Mouse (Mus musculus): ENCODE data around the gene Snx12. TPM values are rescaled to one million over a fixed set of nuclear protein-coding genes. Genes with fewer than 3 reads are reported as not detected.
"Not testable (repeated sequence)": the region's sequence is repeated elsewhere in the genome, so short reads cannot be mapped to it uniquely, and the experiment has no call there.

Gene Snx12
- polyA plus RNA-seq, 1 experiment from 2014 or later, result 56.9 TPM

DNA sequence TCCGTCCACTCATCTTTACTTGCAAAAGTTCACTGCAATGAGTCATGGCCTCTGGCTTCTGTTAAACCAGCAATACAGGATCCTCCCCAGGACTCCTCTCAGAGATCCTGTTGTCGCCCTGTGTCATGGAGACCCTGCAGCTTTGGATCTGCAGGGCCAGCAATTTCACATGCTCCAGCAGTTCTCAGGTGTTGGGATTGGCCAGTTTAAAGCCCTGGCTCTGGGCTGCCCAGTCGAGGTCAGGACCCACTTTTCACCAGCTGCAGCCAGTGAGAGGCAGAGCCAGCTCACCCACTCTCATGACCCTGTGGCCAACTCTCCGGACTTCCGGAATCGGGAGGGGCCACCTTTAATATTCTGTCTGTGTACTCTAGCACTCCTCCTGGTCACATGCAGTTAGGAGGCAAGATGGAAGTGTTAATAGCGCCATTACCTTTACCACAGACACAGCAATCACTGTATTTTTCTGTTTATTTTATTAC is 95.8 kb downstream of the Snx12 start:
- WGBS, result 67% methylated on average over 7 of the region's 7 CpGs
- H3K27ac ChIP-seq, result no peak overlapping the region; the same call in 1 of the 2 replicates
- no peak overlapping the region for H3K4me3 ChIP-seq
- no peaks in the 10 kb centered on the region for H3K27me3 ChIP-seq (ENCODE audit: insufficient read depth, poor library complexity, severe bottlenecking)
- no peaks in the 10 kb centered on the region for H3K36me3 ChIP-seq
- H3K4me1 ChIP-seq, result no peaks in the 10 kb centered on the region
- DNase-seq (ENCODE audit: low spot score), result peak; percentile 74
- no peaks in the 10 kb centered on the region for H3K9me3 ChIP-seq

GRCm38 (mm10) chrX:101120546-101120945 is 101.8 kb downstream of the Snx12 start:
- Histone ChIP-seq H3K9me3 (no peaks in the 10 kb centered on the region), H3K27me3 (ENCODE audit: insufficient read depth, poor library complexity, severe bottlenecking) (no peaks in the 10 kb centered on the region), H3K36me3 (no peaks in the 10 kb centered on the region), H3K4me1 (no peaks in the 10 kb centered on the region), H3K27ac (no peak overlapping the region), H3K4me3 (no peak overlapping the region)
- 57% methylated on average over 1 of the region's 1 CpGs for WGBS
- no peak for DNase-seq (ENCODE audit: low spot score)

GRCm38 (mm10) chrX:101085920-101086319 is 136.4 kb downstream of the Snx12 start, which contains the start of gene Slc7a3:
Gene Slc7a3 (minus strand): TSS chrX:101086020.
- 32% methylated on average over 11 of the region's 11 CpGs for WGBS
- no peaks in the 10 kb centered on the region for H3K36me3 ChIP-seq
- peak within 1 kb of the TSS; percentile 53 for H3K4me3 ChIP-seq
- H3K27ac ChIP-seq, result no peak within 1 kb of the TSS
- peaks cover 32% of the 10 kb centered on the region for H3K27me3 ChIP-seq (ENCODE audit: insufficient read depth, poor library complexity, severe bottlenecking)
- no peaks in the 10 kb centered on the region for H3K4me1 ChIP-seq
- DNase-seq (ENCODE audit: low spot score), result no peak
- H3K9me3 ChIP-seq, result no peaks in the 10 kb centered on the region

DNA sequence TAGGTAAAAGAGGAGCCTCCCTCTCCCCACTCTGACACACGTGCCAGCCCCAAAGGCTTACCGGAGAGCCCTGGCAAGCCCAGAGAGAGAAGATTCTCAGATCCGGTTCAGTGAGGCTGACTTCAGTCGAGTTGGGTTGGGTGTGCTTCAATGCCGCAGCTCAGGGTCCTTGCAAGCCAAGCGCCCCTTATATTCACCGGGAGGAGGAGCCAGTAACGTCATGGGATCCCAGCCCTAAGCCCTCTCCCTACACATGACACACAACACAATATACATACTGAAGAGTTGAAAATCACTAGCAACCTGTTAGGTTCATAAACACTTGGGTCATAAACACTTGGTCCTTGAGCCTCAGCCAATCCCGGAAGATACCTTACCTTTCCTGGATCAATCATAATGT is 137.2 kb downstream of the Snx12 start:
- not testable (repeated sequence) for DNase-seq (ENCODE audit: low spot score); H3K4me1 ChIP-seq; H3K27ac ChIP-seq; H3K9me3 ChIP-seq; H3K36me3 ChIP-seq
- 10% methylated on average over 9 of the region's 9 CpGs for WGBS
- Histone ChIP-seq H3K4me3 (peak overlapping the region; percentile 53), H3K27me3 (ENCODE audit: insufficient read depth, poor library complexity, severe bottlenecking) (peaks cover 32% of the 10 kb centered on the region)

DNA sequence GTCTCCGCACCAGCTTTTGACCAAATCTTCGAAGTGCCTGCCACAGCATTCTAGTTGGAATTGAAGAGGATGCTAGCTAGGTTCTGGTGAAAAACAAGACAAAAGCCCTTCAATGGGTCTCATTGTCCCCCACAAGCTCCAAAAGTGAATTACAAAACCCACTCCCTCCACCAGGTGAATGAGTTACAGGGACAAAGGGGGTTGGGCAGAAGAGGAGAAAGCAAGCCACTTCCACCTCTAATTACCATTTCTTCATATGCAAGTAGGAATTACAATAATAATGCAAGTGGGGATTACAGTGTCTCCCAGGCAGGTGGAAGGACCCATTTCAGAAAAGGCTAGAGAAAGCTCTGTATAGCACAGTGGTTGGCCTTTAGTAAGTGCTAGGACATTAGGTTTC is 138.2 kb downstream of the Snx12 start:
- Histone ChIP-seq H3K27ac (no peak overlapping the region), H3K4me1 (no peaks in the 10 kb centered on the region), H3K36me3 (no peaks in the 10 kb centered on the region), H3K9me3 (no peaks in the 10 kb centered on the region), H3K4me3 (no peak overlapping the region; the same call in 1 of the 2 replicates), H3K27me3 (ENCODE audit: insufficient read depth, poor library complexity, severe bottlenecking) (peaks cover 32% of the 10 kb centered on the region)
- WGBS, result 60% methylated on average over 2 of the region's 2 CpGs
- DNase-seq (ENCODE audit: low spot score), result no peak

GRCm38 (mm10) chrX:101065245-101065644 is 157.1 kb downstream of the Snx12 start:
- H3K9me3 ChIP-seq, result no peaks in the 10 kb centered on the region
- no peak for DNase-seq (ENCODE audit: low spot score)
- H3K27me3 ChIP-seq (ENCODE audit: insufficient read depth, poor library complexity, severe bottlenecking), result no peaks in the 10 kb centered on the region; the same call in 1 of the 2 replicates
- no peak overlapping the region for H3K4me3 ChIP-seq
- no peaks in the 10 kb centered on the region for H3K4me1 ChIP-seq
- 72% methylated on average over 1 of the region's 1 CpGs for WGBS
- no peaks in the 10 kb centered on the region for H3K36me3 ChIP-seq
- no peak overlapping the region for H3K27ac ChIP-seq

DNA sequence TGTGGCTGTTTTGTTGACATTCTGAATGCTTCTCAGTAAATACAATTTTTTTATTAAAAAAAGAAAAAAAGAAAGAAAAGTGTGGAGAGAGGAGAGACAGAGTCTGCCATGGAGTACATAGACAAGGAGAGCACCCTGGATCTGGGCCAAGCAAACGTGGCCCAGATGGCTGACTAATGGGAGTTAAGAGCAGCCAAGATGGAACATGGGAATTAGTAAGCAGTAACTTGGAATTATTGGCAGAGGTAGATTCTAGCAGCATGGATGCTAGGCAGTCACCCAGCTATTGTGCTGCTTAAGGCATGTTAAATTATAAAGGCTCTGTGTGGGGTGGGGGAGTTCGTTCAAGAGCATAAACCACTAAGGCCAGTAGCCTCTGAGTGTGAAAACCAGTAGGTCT is 158.9 kb downstream of the Snx12 start:
- Histone ChIP-seq H3K9me3 (0 out of 2 replicates have a peak, but pooled peaks cover 4% of the 10 kb centered on the region), H3K4me1 (no peaks in the 10 kb centered on the region), H3K27ac (no peak overlapping the region), H3K27me3 (ENCODE audit: insufficient read depth, poor library complexity, severe bottlenecking) (no peaks in the 10 kb centered on the region; the same call in 1 of the 2 replicates), H3K4me3 (no peak overlapping the region), H3K36me3 (no peaks in the 10 kb centered on the region)
- no peak for DNase-seq (ENCODE audit: low spot score)
- WGBS, result 69% methylated on average over 2 of the region's 2 CpGs

DNA sequence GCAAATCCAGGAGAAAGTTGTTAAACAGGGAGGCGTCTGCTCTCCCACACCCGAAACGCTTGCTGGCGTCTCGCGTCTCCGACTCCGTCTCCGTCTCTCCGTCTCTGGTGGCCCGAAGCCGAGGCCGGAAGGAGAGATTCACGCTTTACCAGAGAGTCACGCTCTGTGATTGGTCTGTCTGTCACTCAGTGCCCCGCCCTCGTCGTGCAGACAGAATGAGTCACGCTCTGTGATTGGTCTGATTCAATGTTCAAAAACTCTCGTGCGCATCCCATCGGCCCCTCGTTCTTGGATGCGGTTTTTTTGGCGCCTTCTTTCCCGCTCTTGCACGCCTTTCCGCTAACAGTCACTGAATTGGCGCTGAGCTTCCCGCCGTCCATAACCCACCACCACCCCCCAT is 162.8 kb downstream of the Snx12 start, which contains the start of gene Tex11:
Gene Tex11 (minus strand): TSS at position 127 of the 400 bp plus-strand sequence.
- Histone ChIP-seq H3K36me3 (no peaks in the 10 kb centered on the region), H3K27me3 (ENCODE audit: insufficient read depth, poor library complexity, severe bottlenecking) (no peaks in the 10 kb centered on the region; the same call in 1 of the 2 replicates), H3K4me1 (no peaks in the 10 kb centered on the region), H3K9me3 (0 out of 2 replicates have a peak, but pooled peaks cover 4% of the 10 kb centered on the region), H3K27ac (no peak within 1 kb of the TSS), H3K4me3 (no peak within 1 kb of the TSS)
- DNase-seq (ENCODE audit: low spot score), result no peak
- 82% methylated on average over 31 of the region's 31 CpGs for WGBS

Other genes with a start within 250 kb of the Snx12 start
- 0.15 and 0.31 TPM in 2 replicates for gene Tex11, start 162.9 kb downstream of the Snx12 start, polyA plus RNA-seq (2016; fragmentation: Nextera tagmentation; extraction: Ambion mirVana)
- 0.92 and 1.4 TPM in 2 replicates for gene Slc7a3, start 136.5 kb downstream of the Snx12 start, polyA plus RNA-seq (2016; fragmentation: Nextera tagmentation; extraction: Ambion mirVana)
- gene Foxo4, start 32.0 kb upstream of the Snx12 start, polyA plus RNA-seq (2016; fragmentation: Nextera tagmentation; extraction: Ambion mirVana), result 2.4 and 2.6 TPM in 2 replicates
- gene Gm614, start 41.4 kb upstream of the Snx12 start, polyA plus RNA-seq (2016; fragmentation: Nextera tagmentation; extraction: Ambion mirVana), result not detected in 2 replicates
- 12.5 and 13.2 TPM in 2 replicates for gene Il2rg, start 45.7 kb upstream of the Snx12 start, polyA plus RNA-seq (2016; fragmentation: Nextera tagmentation; extraction: Ambion mirVana)
- not detected in 2 replicates for gene Gm20489, start 46.5 kb upstream of the Snx12 start, polyA plus RNA-seq (2016; fragmentation: Nextera tagmentation; extraction: Ambion mirVana)
- 29.4 and 29.7 TPM in 2 replicates for gene Med12, start 51.5 kb upstream of the Snx12 start, polyA plus RNA-seq (2016; fragmentation: Nextera tagmentation; extraction: Ambion mirVana)
- 2.2 and 2.4 TPM in 2 replicates for gene Nlgn3, start 76.6 kb upstream of the Snx12 start, polyA plus RNA-seq (2016; fragmentation: Nextera tagmentation; extraction: Ambion mirVana)
- gene Gjb1, start 153.8 kb upstream of the Snx12 start, polyA plus RNA-seq (2016; fragmentation: Nextera tagmentation; extraction: Ambion mirVana), result 0.43 and 6.9 TPM in 2 replicates
- gene Zmym3, start 198.3 kb upstream of the Snx12 start, polyA plus RNA-seq (2016; fragmentation: Nextera tagmentation; extraction: Ambion mirVana), result 30.3 and 31.5 TPM in 2 replicates
- gene Nono, start 206.8 kb upstream of the Snx12 start, polyA plus RNA-seq (2016; fragmentation: Nextera tagmentation; extraction: Ambion mirVana), result 350 and 419 TPM in 2 replicates
- 52.2 and 78.0 TPM in 2 replicates for gene Itgb1bp2, start 226.5 kb upstream of the Snx12 start, polyA plus RNA-seq (2016; fragmentation: Nextera tagmentation; extraction: Ambion mirVana)

Data from heart, embryonic 10.5 days (tissue).